Mouse (Mus musculus) olfactory bulb, adult 2 months (tissue): ENCODE measurements around the gene Tspan18. TPM values are rescaled to one million over a fixed set of nuclear protein-coding genes. Genes with fewer than 3 reads are reported as not detected.

ENCODE experiments used
- H3K27ac ChIP-seq: fragments of 200-500 bp; 2 replicates; pipeline ENCODE4 v1.5.1; 2012; ENCODE audit warnings: low read depth, low read length; ENCODE audit not compliant: insufficient read depth
- H3K4me1 ChIP-seq: fragments of 200-500 bp; 2 replicates; pipeline ENCODE4 v1.6.1; 2012; ENCODE audit warnings: low read length; ENCODE audit not compliant: control insufficient read depth, insufficient read depth
- H3K4me3 ChIP-seq: fragments of 200-500 bp; 2 replicates; pipeline ENCODE4 v1.5.1; 2012; ENCODE audit warnings: mild to moderate bottlenecking, low read depth, low read length, moderate library complexity; ENCODE audit not compliant: insufficient read depth
- CTCF ChIP-seq: fragments of 200-500 bp; IDR thresholded peaks from 2 replicates; pipeline ENCODE4 v1.5.1; 2012; ENCODE audit warnings: low read depth, mild to moderate bottlenecking, low read length, moderate library complexity; ENCODE audit not compliant: insufficient read depth
- POLR2A ChIP-seq: fragments of 200-500 bp; IDR thresholded peaks from 2 replicates; pipeline ENCODE4 v1.6.1; 2012; ENCODE audit warnings: mild to moderate bottlenecking, low read depth, low read length, moderate library complexity; ENCODE audit not compliant: insufficient read depth
- WGBS: fragments of 180-500 bp; shearing (Covaris S2); methylation state at CpG from one replicate; pipeline ENCODE4 v1.1.7; 2018; 5-methylcytosine and 5-hydroxymethylcytosine counted together
- polyA plus RNA-seq: library from polyadenylated mRNA; stranded (reverse); fragments of >200 nt; gene quantifications from 2 replicates; pipeline ENCODE4 v1.2.4, GENCODE M21; 2012; ENCODE audit warnings: low replicate concordance; ENCODE audit not compliant: missing spikeins, insufficient read depth, insufficient read length

The Tspan18 gene
- polyA plus RNA-seq, 1 experiment: not detected

GRCm38 (mm10) chr2:93351352-93351751 is 17.0 kb upstream of the Tspan18 start:
- no peak overlapping the region for H3K4me3 ChIP-seq
- peaks cover 12% of the 10 kb centered on the region; the same call in 1 of the 2 replicates for H3K4me1 ChIP-seq
- TF ChIP-seq POLR2A: no peak
- TF ChIP-seq CTCF: no peak
- no peak overlapping the region for H3K27ac ChIP-seq
- WGBS: 77% methylated on average over 7 of the region's 7 CpGs

- no peak overlapping the region for H3K4me3 ChIP-seq
- H3K4me1 ChIP-seq: peaks cover 6% of the 10 kb centered on the region; the same call in 1 of the 2 replicates
- H3K27ac ChIP-seq: no peak overlapping the region
- 97% methylated on average over 5 of the region's 5 CpGs for WGBS
- no peak for TF ChIP-seq POLR2A
Observed at GRCm38 (mm10) chr2:93347018-93347417, 12.7 kb upstream of the Tspan18 start.

DNA sequence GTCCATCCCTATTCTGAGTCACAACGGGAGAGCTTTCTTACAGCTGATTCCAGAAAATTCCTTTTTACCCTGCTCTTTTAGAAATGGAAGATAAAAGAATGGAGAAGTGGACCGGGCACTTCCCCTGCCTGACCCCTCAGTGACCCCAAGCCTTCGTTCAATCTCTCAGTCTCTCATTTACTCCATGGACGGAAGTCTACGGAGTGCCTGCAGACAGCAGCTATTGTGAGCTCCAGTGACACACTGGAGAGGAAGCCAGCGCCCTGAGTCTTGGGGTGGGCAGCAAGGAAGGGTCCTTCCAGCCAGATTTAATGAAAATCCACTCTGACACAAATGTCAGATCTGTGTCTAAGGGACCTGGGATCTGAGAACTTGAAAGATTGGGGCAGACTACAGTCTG is 12.3 kb upstream of the Tspan18 start:
- H3K27ac ChIP-seq: no peak overlapping the region
- TF ChIP-seq POLR2A (no peak), CTCF (no peak)
- 59% methylated on average over 6 of the region's 6 CpGs for WGBS
- peaks cover 4% of the 10 kb centered on the region; the same call in 1 of the 2 replicates for H3K4me1 ChIP-seq
- no peak overlapping the region for H3K4me3 ChIP-seq

GRCm38 (mm10) chr2:93345663-93346268 is 11.5 kb upstream of the Tspan18 start:
- no peak overlapping the region for H3K4me3 ChIP-seq
- 86% methylated on average over 5 of the region's 5 CpGs for WGBS
- TF ChIP-seq POLR2A: no peak
- TF ChIP-seq CTCF: no peak

DNA sequence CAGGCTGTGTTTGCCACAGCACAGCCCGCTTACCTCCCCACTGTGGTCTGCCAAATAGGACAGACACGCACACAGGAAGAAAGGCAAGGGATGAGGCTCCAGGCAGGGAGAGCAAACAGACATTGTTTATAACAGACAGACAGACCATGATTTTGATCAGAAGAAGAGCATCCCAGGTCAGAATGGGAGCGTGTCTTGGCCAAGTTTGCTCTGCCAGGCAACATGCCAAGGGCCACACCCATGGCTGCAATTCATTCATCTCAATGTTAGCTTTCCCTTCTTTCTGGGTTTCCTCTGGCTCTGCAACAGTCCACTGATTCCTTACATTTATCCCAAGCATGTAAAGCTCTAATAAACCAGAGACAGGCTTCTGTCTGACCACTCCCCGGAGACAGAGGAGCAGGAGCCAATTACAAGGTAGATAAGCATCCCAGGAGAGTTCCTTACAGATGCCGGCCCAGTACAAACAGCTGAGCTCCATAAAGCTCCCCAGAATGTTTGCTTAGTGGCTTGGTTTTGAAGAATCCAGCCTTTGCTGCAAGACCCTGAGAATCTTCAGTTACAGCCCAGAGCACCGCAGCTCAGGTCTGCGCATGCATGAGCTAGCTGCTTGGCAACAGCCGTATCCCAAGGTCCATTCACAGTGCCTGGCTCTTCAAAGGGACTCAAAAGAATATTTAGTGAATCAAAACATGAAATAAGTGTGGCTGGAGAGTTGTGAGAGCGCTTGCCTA is 5.2 kb upstream of the Tspan18 start:
- Histone ChIP-seq H3K4me1 (peaks cover 1% of the 10 kb centered on the region; the same call in 1 of the 2 replicates), H3K27ac (no peak overlapping the region), H3K4me3 (no peak overlapping the region)
- WGBS: 80% methylated on average over 9 of the region's 9 CpGs
- TF ChIP-seq POLR2A (no peak), CTCF (no peak)

More at GRCm38 (mm10) chr2:93345663-93346268, 11.5 kb upstream of the Tspan18 start:
- no peaks in the 10 kb centered on the region for H3K4me1 ChIP-seq
- H3K27ac ChIP-seq: no peak overlapping the region

DNA sequence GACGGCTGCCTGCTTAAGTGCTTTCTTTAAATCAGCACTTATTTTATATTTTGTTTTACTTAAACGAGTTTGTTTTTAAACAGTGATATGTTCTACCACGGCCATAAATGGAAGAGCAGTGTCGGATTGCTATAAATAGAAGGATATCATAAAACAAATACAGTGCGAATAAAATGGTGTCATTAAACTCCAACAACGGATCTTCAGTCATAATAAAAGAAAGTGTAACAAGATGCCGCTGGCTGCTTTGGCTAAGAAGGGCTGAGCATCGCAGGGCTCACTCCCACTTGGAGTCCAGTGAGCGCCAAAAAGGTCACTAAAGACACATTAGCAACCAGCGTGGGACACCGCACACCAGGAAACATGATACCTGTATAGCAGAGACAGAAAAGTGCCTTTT is 1.7 kb upstream of the Tspan18 start:
- 96% methylated on average over 11 of the region's 11 CpGs for WGBS
- TF ChIP-seq CTCF: no peak
- no peak for TF ChIP-seq POLR2A
- no peak overlapping the region for H3K4me3 ChIP-seq
- H3K27ac ChIP-seq: no peak overlapping the region
- peaks cover 15% of the 10 kb centered on the region for H3K4me1 ChIP-seq

DNA sequence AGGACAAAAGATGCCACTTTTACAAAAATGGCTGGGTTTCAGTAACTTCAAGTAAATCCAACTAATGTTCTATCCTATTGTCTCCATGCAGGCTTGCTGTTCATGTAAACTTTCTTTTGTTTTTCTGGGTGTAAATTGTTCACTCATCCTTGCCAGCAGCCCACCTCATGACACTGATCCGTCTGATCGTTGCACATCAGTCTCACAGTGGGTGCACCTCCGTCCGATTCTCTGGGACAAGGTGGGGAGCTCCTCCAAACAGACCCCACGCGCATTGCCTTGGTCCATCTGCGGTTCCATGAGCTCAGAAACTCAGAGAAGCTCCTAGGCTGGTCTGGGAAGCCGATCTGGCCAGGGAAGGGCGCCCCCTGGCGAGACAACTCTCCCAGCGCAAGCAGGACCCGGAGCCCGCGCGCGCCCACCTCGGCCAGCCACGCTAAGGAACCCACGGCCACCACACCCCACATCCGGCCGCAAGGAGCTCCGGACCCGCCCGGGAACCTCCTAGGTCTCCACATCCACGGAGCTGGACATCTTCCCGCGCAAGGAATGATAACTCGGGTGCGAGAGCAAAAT is 976 bp downstream of the Tspan18 start:
- H3K4me3 ChIP-seq: peak overlapping the region; percentile 48
- no peak overlapping the region for H3K27ac ChIP-seq
- WGBS: under 1% methylated on average over 29 of the region's 29 CpGs
- peaks cover 15% of the 10 kb centered on the region for H3K4me1 ChIP-seq
- TF ChIP-seq POLR2A: no peak
- peak; percentile 87 for TF ChIP-seq CTCF

- no peak overlapping the region for H3K27ac ChIP-seq
- WGBS: 62% methylated on average over 4 of the region's 4 CpGs
- H3K4me3 ChIP-seq: no peak overlapping the region
- H3K4me1 ChIP-seq: peaks cover 15% of the 10 kb centered on the region
- TF ChIP-seq POLR2A (no peak), CTCF (no peak)
Observed at GRCm38 (mm10) chr2:93332277-93332676, 2.0 kb downstream of the Tspan18 start.

- no peak for TF ChIP-seq POLR2A
- TF ChIP-seq CTCF: no peak
- Histone ChIP-seq H3K4me3 (no peak overlapping the region), H3K4me1 (peaks cover 15% of the 10 kb centered on the region), H3K27ac (no peak overlapping the region)
- WGBS: 73% methylated on average over 6 of the region's 6 CpGs
Observed at GRCm38 (mm10) chr2:93331121-93331520, 3.2 kb downstream of the Tspan18 start.
